Mouse (Mus musculus): ENCODE measurements around the gene Tcte2. TPM values are rescaled to one million over a fixed set of nuclear protein-coding genes. Genes with fewer than 3 reads are reported as not detected.
"Not testable (repeated sequence)": the region's sequence is repeated elsewhere in the genome, so short reads cannot be mapped to it uniquely, and the experiment has no call there.

Tcte2 gene
- polyA plus RNA-seq, 1 experiment from 2014 or later = 5.6 TPM

GRCm38 (mm10) chr17:13684256-13684655 lies 77.4 kb downstream of the Tcte2 start:
- peak overlapping the region; percentile 86 for H3K27ac ChIP-seq (replicated peaks)
- WGBS = 46% methylated on average over 7 of the region's 7 CpGs
- peaks cover 53% of the 10 kb centered on the region for H3K4me1 ChIP-seq
- H3K27me3 ChIP-seq (ENCODE audit: low read depth, poor library complexity, severe bottlenecking) = no peaks in the 10 kb centered on the region
- DNase-seq (ENCODE audit: low spot score) = no peak
- H3K36me3 ChIP-seq = no peaks in the 10 kb centered on the region
- H3K9me3 ChIP-seq (replicated peaks) = no peaks in the 10 kb centered on the region
- no peak overlapping the region for H3K4me3 ChIP-seq

- no peaks in the 10 kb centered on the region for H3K36me3 ChIP-seq
- no peaks in the 10 kb centered on the region for H3K9me3 ChIP-seq (replicated peaks)
- H3K4me3 ChIP-seq = peak overlapping the region; percentile 45
- WGBS = 6% methylated on average over 15 of the region's 15 CpGs
- peaks cover 53% of the 10 kb centered on the region for H3K4me1 ChIP-seq
- H3K27me3 ChIP-seq (ENCODE audit: low read depth, poor library complexity, severe bottlenecking) = no peaks in the 10 kb centered on the region
- DNase-seq (ENCODE audit: low spot score) = peak; percentile 76
- H3K27ac ChIP-seq (replicated peaks) = peak overlapping the region; percentile 86
Measured at GRCm38 (mm10) chr17:13683411-13684174, 78.0 kb downstream of the Tcte2 start.

GRCm38 (mm10) chr17:13683027-13683410 lies 78.6 kb downstream of the Tcte2 start:
- Histone ChIP-seq H3K36me3 (no peaks in the 10 kb centered on the region), H3K27me3 (ENCODE audit: low read depth, poor library complexity, severe bottlenecking) (no peaks in the 10 kb centered on the region), H3K4me1 (peaks cover 58% of the 10 kb centered on the region), H3K9me3 (replicated peaks) (no peaks in the 10 kb centered on the region), H3K27ac (replicated peaks) (peak overlapping the region; percentile 86), H3K4me3 (peak overlapping the region; percentile 45)
- no peak for DNase-seq (ENCODE audit: low spot score)
- 15% methylated on average over 4 of the region's 4 CpGs for WGBS

GRCm38 (mm10) chr17:13682378-13683026 lies 79.1 kb downstream of the Tcte2 start:
- Histone ChIP-seq H3K9me3 (replicated peaks) (no peaks in the 10 kb centered on the region), H3K4me3 (peak overlapping the region; percentile 45), H3K27ac (replicated peaks) (peak overlapping the region; percentile 86), H3K4me1 (peaks cover 62% of the 10 kb centered on the region), H3K27me3 (ENCODE audit: low read depth, poor library complexity, severe bottlenecking) (no peaks in the 10 kb centered on the region), H3K36me3 (no peaks in the 10 kb centered on the region)
- 67% methylated on average over 9 of the region's 9 CpGs for WGBS
- DNase-seq (ENCODE audit: low spot score) = no peak

- H3K36me3 ChIP-seq = no peaks in the 10 kb centered on the region
- H3K27me3 ChIP-seq (ENCODE audit: low read depth, poor library complexity, severe bottlenecking) = no peaks in the 10 kb centered on the region
- 0 out of 2 replicates have a peak overlapping the region, but pooled peaks have one; percentile 45 for H3K4me3 ChIP-seq
- H3K9me3 ChIP-seq (replicated peaks) = no peaks in the 10 kb centered on the region
- no peak for DNase-seq (ENCODE audit: low spot score)
- 90% methylated on average over 5 of the region's 6 CpGs for WGBS
- peaks cover 61% of the 10 kb centered on the region for H3K4me1 ChIP-seq
- H3K27ac ChIP-seq (replicated peaks) = peak overlapping the region; percentile 86
Measured at GRCm38 (mm10) chr17:13681686-13682085, 79.9 kb downstream of the Tcte2 start.

- Histone ChIP-seq H3K27me3 (ENCODE audit: low read depth, poor library complexity, severe bottlenecking) (no peaks in the 10 kb centered on the region), H3K4me3 (no peak overlapping the region), H3K27ac (replicated peaks) (0 out of 2 replicates have a peak overlapping the region, but pooled peaks have one; percentile 42), H3K36me3 (no peaks in the 10 kb centered on the region), H3K4me1 (peaks cover 65% of the 10 kb centered on the region), H3K9me3 (replicated peaks) (no peaks in the 10 kb centered on the region)
- no peak for DNase-seq (ENCODE audit: low spot score)
- 92% methylated on average over 6 of the region's 6 CpGs for WGBS
Measured at GRCm38 (mm10) chr17:13681126-13681525, 80.5 kb downstream of the Tcte2 start.

GRCm38 (mm10) chr17:13680318-13680717 lies 81.3 kb downstream of the Tcte2 start:
- no peaks in the 10 kb centered on the region for H3K36me3 ChIP-seq
- H3K27ac ChIP-seq (replicated peaks) = peak overlapping the region; percentile 52; the same call in 1 of the 2 replicates
- peaks cover 70% of the 10 kb centered on the region for H3K4me1 ChIP-seq
- DNase-seq (ENCODE audit: low spot score) = no peak
- no peaks in the 10 kb centered on the region for H3K27me3 ChIP-seq (ENCODE audit: low read depth, poor library complexity, severe bottlenecking)
- 73% methylated on average over 4 of the region's 4 CpGs for WGBS
- H3K4me3 ChIP-seq = no peak overlapping the region
- no peaks in the 10 kb centered on the region for H3K9me3 ChIP-seq (replicated peaks)

GRCm38 (mm10) chr17:13679725-13680124 lies 81.9 kb downstream of the Tcte2 start:
- Histone ChIP-seq H3K4me1 (peaks cover 72% of the 10 kb centered on the region), H3K27ac (replicated peaks) (peak overlapping the region; percentile 52; the same call in 1 of the 2 replicates), H3K36me3 (no peaks in the 10 kb centered on the region), H3K9me3 (replicated peaks) (no peaks in the 10 kb centered on the region), H3K4me3 (no peak overlapping the region), H3K27me3 (ENCODE audit: low read depth, poor library complexity, severe bottlenecking) (no peaks in the 10 kb centered on the region)
- no peak for DNase-seq (ENCODE audit: low spot score)
- 83% methylated on average over 6 of the region's 6 CpGs for WGBS

- Histone ChIP-seq H3K4me3 (peak overlapping the region; percentile 20; the same call in 1 of the 2 replicates), H3K9me3 (replicated peaks) (no peaks in the 10 kb centered on the region), H3K27me3 (ENCODE audit: low read depth, poor library complexity, severe bottlenecking) (no peaks in the 10 kb centered on the region), H3K36me3 (no peaks in the 10 kb centered on the region), H3K4me1 (peaks cover 49% of the 10 kb centered on the region), H3K27ac (replicated peaks) (peak overlapping the region; percentile 86)
- DNase-seq (ENCODE audit: low spot score) = no peak
- 35% methylated on average over 9 of the region's 9 CpGs for whole genome bisulfite sequencing
Measured at GRCm38 (mm10) chr17:13677225-13678148, 84.1 kb downstream of the Tcte2 start.

- not testable (repeated sequence) for H3K36me3 ChIP-seq; H3K9me3 ChIP-seq (replicated peaks); H3K27ac ChIP-seq (replicated peaks); H3K4me3 ChIP-seq; H3K27me3 ChIP-seq (ENCODE audit: low read depth, poor library complexity, severe bottlenecking); DNase-seq (ENCODE audit: low spot score)
- 83% methylated on average over 3 of the region's 3 CpGs for WGBS
- peaks cover 44% of the 10 kb centered on the region for H3K4me1 ChIP-seq
Measured at GRCm38 (mm10) chr17:13676099-13676498, 85.5 kb downstream of the Tcte2 start.

GRCm38 (mm10) chr17:13675630-13676029 lies 86.0 kb downstream of the Tcte2 start:
- H3K4me1 ChIP-seq = peaks cover 44% of the 10 kb centered on the region
- no peaks in the 10 kb centered on the region for H3K9me3 ChIP-seq (replicated peaks)
- 55% methylated on average over 4 of the region's 4 CpGs for WGBS
- H3K4me3 ChIP-seq = no peak overlapping the region
- H3K27me3 ChIP-seq (ENCODE audit: low read depth, poor library complexity, severe bottlenecking) = no peaks in the 10 kb centered on the region
- H3K36me3 ChIP-seq = no peaks in the 10 kb centered on the region
- DNase-seq (ENCODE audit: low spot score) = no peak
- peak overlapping the region; percentile 61; the same call in 1 of the 2 replicates for H3K27ac ChIP-seq (replicated peaks)

- H3K4me1 ChIP-seq = peaks cover 44% of the 10 kb centered on the region
- H3K27me3 ChIP-seq (ENCODE audit: low read depth, poor library complexity, severe bottlenecking) = no peaks in the 10 kb centered on the region
- no peaks in the 10 kb centered on the region for H3K36me3 ChIP-seq
- WGBS = 88% methylated on average over 6 of the region's 6 CpGs
- no peak for DNase-seq (ENCODE audit: low spot score)
- H3K4me3 ChIP-seq = no peak overlapping the region
- no peaks in the 10 kb centered on the region for H3K9me3 ChIP-seq (replicated peaks)
- H3K27ac ChIP-seq (replicated peaks) = no peak overlapping the region
Measured at GRCm38 (mm10) chr17:13674695-13675306, 86.8 kb downstream of the Tcte2 start.
